Mouse (Mus musculus): ENCODE data around the gene Nphp4. TPM values are rescaled to one million over a fixed set of nuclear protein-coding genes. Genes with fewer than 3 reads are reported as not detected.
A peak's percentile ranks its signal among the peaks of the same experiment; 100 is the strongest.
"Not testable (repeated sequence)": the region's sequence is repeated elsewhere in the genome, so short reads cannot be mapped to it uniquely, and the experiment has no call there.

Nphp4 gene
- polyA plus RNA-seq, 1 experiment from 2014 or later = 3.5 TPM

DNA sequence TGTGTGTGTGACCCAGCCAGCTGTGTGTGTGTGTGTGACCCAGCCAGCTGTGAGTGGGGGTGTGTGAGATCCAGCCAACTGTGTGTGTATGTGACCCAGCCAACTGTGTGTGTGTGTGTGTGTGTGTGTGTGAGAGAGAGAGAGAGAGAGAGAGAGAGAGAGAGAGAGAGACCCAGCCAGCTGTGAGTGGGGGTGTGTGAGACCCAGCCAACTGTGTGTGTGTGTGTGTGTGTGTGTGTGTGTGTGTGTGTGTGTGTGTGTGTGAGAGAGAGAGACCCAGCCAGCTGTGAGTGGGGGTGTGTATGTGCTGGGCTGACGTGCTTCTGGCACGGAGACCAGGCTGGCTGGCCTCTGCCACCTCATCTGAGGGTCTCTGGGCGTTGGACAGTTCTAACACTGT, 79.3 kb downstream of the Nphp4 start:
- DNase-seq (ENCODE audit: low spot score); H3K9me3 ChIP-seq (ENCODE audit: control insufficient read depth, low read length); H3K4me3 ChIP-seq (ENCODE audit: low read depth, low read length); H3K27ac ChIP-seq (ENCODE audit: low read depth, low read length); H3K27me3 ChIP-seq (ENCODE audit: control insufficient read depth, insufficient read depth, low read length); ATAC-seq (ENCODE audit: low FRiP score); H3K4me2 ChIP-seq (replicated peaks; ENCODE audit: low read depth, low read length); H3K9ac ChIP-seq (ENCODE audit: low read depth, low read length); H3K36me3 ChIP-seq (ENCODE audit: control insufficient read depth, insufficient read depth, low read length): not testable (repeated sequence)
- 73% methylated on average over 3 of the region's 3 CpGs for WGBS
- peaks cover 14% of the 10 kb centered on the region for H3K4me1 ChIP-seq (replicated peaks; ENCODE audit: control insufficient read depth, insufficient read depth, low read length)

DNA sequence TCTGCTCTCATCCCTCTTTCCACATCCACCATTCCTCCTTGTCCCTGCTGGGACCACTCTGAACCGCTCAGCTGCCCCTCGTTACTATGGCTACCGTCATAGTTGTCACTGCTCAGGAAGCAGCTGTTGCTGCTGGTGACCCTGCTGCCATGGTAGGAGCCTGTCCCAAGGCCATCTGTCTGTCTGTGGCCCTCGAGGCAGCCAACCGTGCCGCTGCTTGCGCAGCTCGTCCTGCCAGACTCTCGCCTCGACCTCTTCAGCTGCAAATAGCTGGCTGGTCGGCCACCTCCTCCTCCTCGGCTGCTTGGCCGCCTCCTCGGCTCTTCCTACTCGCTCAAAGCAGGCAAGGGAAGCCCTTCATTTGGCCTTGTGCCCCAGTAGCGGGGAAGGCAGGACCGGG, 81.7 kb downstream of the Nphp4 start:
- WGBS = 19% methylated on average over 17 of the region's 17 CpGs
- DNase-seq (ENCODE audit: low spot score) = peak; percentile 74
- Histone ChIP-seq H3K36me3 (ENCODE audit: control insufficient read depth, insufficient read depth, low read length) (no peaks in the 10 kb centered on the region), H3K9me3 (ENCODE audit: control insufficient read depth, low read length) (no peaks in the 10 kb centered on the region), H3K4me3 (ENCODE audit: low read depth, low read length) (no peak overlapping the region), H3K4me2 (replicated peaks; ENCODE audit: low read depth, low read length) (no peak overlapping the region), H3K9ac (ENCODE audit: low read depth, low read length) (no peak overlapping the region), H3K27ac (ENCODE audit: low read depth, low read length) (peak overlapping the region; percentile 51), H3K27me3 (ENCODE audit: control insufficient read depth, insufficient read depth, low read length) (no peaks in the 10 kb centered on the region), H3K4me1 (replicated peaks; ENCODE audit: control insufficient read depth, insufficient read depth, low read length) (peaks cover 14% of the 10 kb centered on the region)
- peak; percentile 85 for ATAC-seq (ENCODE audit: low FRiP score)

DNA sequence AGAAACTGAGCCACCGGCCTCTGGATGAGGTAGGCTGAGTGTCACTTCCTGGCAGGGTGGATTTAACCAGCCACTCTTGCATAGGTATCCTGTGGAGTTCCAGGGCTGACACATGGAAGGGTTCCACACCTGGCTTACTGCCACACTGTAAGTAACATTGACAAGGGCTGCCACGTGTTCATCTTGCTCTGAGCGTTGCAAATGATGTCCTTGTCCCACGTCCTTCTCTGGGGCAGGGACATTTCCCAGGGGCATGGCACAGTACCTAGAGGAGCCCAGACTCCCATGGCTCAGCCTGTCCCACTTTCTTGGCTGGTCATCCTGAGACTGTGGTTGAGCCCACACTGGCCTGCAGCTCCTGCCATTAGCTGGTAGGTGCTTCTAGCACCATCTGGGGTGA, 91.5 kb downstream of the Nphp4 start:
- H3K27me3 ChIP-seq (ENCODE audit: control insufficient read depth, insufficient read depth, low read length) = no peaks in the 10 kb centered on the region
- peaks cover 4% of the 10 kb centered on the region; the same call in 1 of the 2 replicates for H3K4me1 ChIP-seq (replicated peaks; ENCODE audit: control insufficient read depth, insufficient read depth, low read length)
- no peak overlapping the region for H3K4me2 ChIP-seq (replicated peaks; ENCODE audit: low read depth, low read length)
- no peak overlapping the region for H3K4me3 ChIP-seq (ENCODE audit: low read depth, low read length)
- no peak overlapping the region for H3K9ac ChIP-seq (ENCODE audit: low read depth, low read length)
- no peaks in the 10 kb centered on the region for H3K9me3 ChIP-seq (ENCODE audit: control insufficient read depth, low read length)
- DNase-seq (ENCODE audit: low spot score) (no peak), ATAC-seq (ENCODE audit: low FRiP score) (no peak)
- no peak overlapping the region for H3K27ac ChIP-seq (ENCODE audit: low read depth, low read length)
- WGBS = 80% methylated on average over 4 of the region's 4 CpGs
- H3K36me3 ChIP-seq (ENCODE audit: control insufficient read depth, insufficient read depth, low read length) = no peaks in the 10 kb centered on the region

- Histone ChIP-seq H3K36me3 (ENCODE audit: control insufficient read depth, insufficient read depth, low read length) (no peaks in the 10 kb centered on the region), H3K27me3 (ENCODE audit: control insufficient read depth, insufficient read depth, low read length) (no peaks in the 10 kb centered on the region), H3K4me3 (ENCODE audit: low read depth, low read length) (no peak overlapping the region), H3K9me3 (ENCODE audit: control insufficient read depth, low read length) (no peaks in the 10 kb centered on the region), H3K9ac (ENCODE audit: low read depth, low read length) (no peak overlapping the region), H3K4me1 (replicated peaks; ENCODE audit: control insufficient read depth, insufficient read depth, low read length) (peaks cover 4% of the 10 kb centered on the region; the same call in 1 of the 2 replicates), H3K27ac (ENCODE audit: low read depth, low read length) (no peak overlapping the region), H3K4me2 (replicated peaks; ENCODE audit: low read depth, low read length) (no peak overlapping the region)
- DNase-seq (ENCODE audit: low spot score) (no peak), ATAC-seq (ENCODE audit: low FRiP score) (no peak)
- 64% methylated on average over 23 of the region's 23 CpGs for WGBS
Measured at GRCm38 (mm10) chr4:152568662-152569395, 92.3 kb downstream of the Nphp4 start.

GRCm38 (mm10) chr4:152574266-152574665, 97.8 kb downstream of the Nphp4 start:
- Histone ChIP-seq H3K9ac (ENCODE audit: low read depth, low read length) (no peak overlapping the region), H3K27ac (ENCODE audit: low read depth, low read length) (no peak overlapping the region), H3K4me2 (replicated peaks; ENCODE audit: low read depth, low read length) (no peak overlapping the region), H3K9me3 (ENCODE audit: control insufficient read depth, low read length) (no peaks in the 10 kb centered on the region), H3K27me3 (ENCODE audit: control insufficient read depth, insufficient read depth, low read length) (no peaks in the 10 kb centered on the region), H3K36me3 (ENCODE audit: control insufficient read depth, insufficient read depth, low read length) (no peaks in the 10 kb centered on the region), H3K4me1 (replicated peaks; ENCODE audit: control insufficient read depth, insufficient read depth, low read length) (no peaks in the 10 kb centered on the region), H3K4me3 (ENCODE audit: low read depth, low read length) (no peak overlapping the region)
- DNase-seq (ENCODE audit: low spot score) = no peak
- 58% methylated on average over 12 of the region's 12 CpGs for WGBS
- no peak for ATAC-seq (ENCODE audit: low FRiP score)

DNA sequence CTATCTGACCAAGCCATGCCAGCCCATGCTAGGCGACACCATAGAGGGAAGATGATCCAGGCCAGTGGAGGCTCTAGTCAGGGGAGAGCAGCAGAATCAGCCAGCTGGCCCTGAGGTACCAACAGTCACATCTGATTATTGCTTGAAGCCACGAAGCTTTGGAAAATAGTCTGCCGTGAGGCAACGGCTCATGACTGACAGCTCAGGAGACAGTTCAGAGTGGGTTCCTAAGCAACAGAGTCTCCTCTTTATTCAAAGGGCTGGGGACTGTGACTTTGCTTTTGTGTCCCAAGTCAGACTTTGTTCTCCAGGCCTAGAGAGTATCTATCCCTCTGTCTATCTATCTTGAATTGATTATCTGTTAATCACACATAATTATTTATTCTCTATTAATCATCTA, 100.3 kb downstream of the Nphp4 start:
- Histone ChIP-seq H3K36me3 (ENCODE audit: control insufficient read depth, insufficient read depth, low read length) (no peaks in the 10 kb centered on the region), H3K9me3 (ENCODE audit: control insufficient read depth, low read length) (no peaks in the 10 kb centered on the region), H3K4me1 (replicated peaks; ENCODE audit: control insufficient read depth, insufficient read depth, low read length) (no peaks in the 10 kb centered on the region), H3K27me3 (ENCODE audit: control insufficient read depth, insufficient read depth, low read length) (no peaks in the 10 kb centered on the region), H3K4me2 (replicated peaks; ENCODE audit: low read depth, low read length) (no peak overlapping the region), H3K4me3 (ENCODE audit: low read depth, low read length) (no peak overlapping the region), H3K9ac (ENCODE audit: low read depth, low read length) (no peak overlapping the region), H3K27ac (ENCODE audit: low read depth, low read length) (no peak overlapping the region)
- DNase-seq (ENCODE audit: low spot score) = no peak
- 62% methylated on average over 4 of the region's 4 CpGs for WGBS
- ATAC-seq (ENCODE audit: low FRiP score) = no peak

- Histone ChIP-seq H3K4me3 (ENCODE audit: low read depth, low read length) (no peak overlapping the region), H3K27ac (ENCODE audit: low read depth, low read length) (no peak overlapping the region), H3K9ac (ENCODE audit: low read depth, low read length) (no peak overlapping the region), H3K36me3 (ENCODE audit: control insufficient read depth, insufficient read depth, low read length) (no peaks in the 10 kb centered on the region), H3K27me3 (ENCODE audit: control insufficient read depth, insufficient read depth, low read length) (no peaks in the 10 kb centered on the region), H3K4me2 (replicated peaks; ENCODE audit: low read depth, low read length) (no peak overlapping the region), H3K4me1 (replicated peaks; ENCODE audit: control insufficient read depth, insufficient read depth, low read length) (no peaks in the 10 kb centered on the region), H3K9me3 (ENCODE audit: control insufficient read depth, low read length) (no peaks in the 10 kb centered on the region)
- no peak for ATAC-seq (ENCODE audit: low FRiP score)
- 81% methylated on average over 4 of the region's 4 CpGs for WGBS
- DNase-seq (ENCODE audit: low spot score) = no peak
Measured at GRCm38 (mm10) chr4:152579956-152580355, 103.5 kb downstream of the Nphp4 start.

DNA sequence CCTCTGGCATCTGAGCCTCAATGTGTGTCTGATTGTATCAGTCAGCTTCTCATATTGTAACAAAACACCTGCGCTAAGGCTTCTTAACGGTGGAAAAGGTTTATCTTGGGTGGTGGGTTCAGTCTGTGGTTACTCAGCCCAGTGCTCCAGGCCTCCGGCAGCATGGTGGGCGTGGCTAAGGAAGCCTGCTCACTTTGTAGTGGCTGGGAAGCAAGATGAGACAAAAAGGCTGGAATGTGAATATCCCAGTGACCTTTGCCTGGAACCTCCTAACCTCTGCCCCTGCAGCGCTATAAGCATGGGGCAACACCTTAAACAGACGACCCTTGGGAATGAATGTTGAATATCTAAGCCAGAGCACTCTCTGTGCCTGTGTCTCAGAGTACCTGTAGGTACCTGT, 105.7 kb downstream of the Nphp4 start:
- 41% methylated on average over 6 of the region's 6 CpGs for WGBS

GRCm38 (mm10) chr4:152583616-152584015, 107.1 kb downstream of the Nphp4 start:
- no peak overlapping the region for H3K27ac ChIP-seq (ENCODE audit: low read depth, low read length)
- no peak overlapping the region for H3K4me2 ChIP-seq (replicated peaks; ENCODE audit: low read depth, low read length)
- no peak overlapping the region for H3K9ac ChIP-seq (ENCODE audit: low read depth, low read length)
- no peaks in the 10 kb centered on the region for H3K27me3 ChIP-seq (ENCODE audit: control insufficient read depth, insufficient read depth, low read length)
- H3K36me3 ChIP-seq (ENCODE audit: control insufficient read depth, insufficient read depth, low read length) = no peaks in the 10 kb centered on the region
- no peak overlapping the region for H3K4me3 ChIP-seq (ENCODE audit: low read depth, low read length)
- no peaks in the 10 kb centered on the region for H3K9me3 ChIP-seq (ENCODE audit: control insufficient read depth, low read length)
- WGBS = 66% methylated on average over 6 of the region's 6 CpGs
- DNase-seq (ENCODE audit: low spot score) (no peak), ATAC-seq (ENCODE audit: low FRiP score) (no peak)
- no peaks in the 10 kb centered on the region for H3K4me1 ChIP-seq (replicated peaks; ENCODE audit: control insufficient read depth, insufficient read depth, low read length)

More for the DNA sequence above, 105.7 kb downstream of the Nphp4 start:
- ATAC-seq (ENCODE audit: low FRiP score) = no peak
- no peak overlapping the region for H3K9ac ChIP-seq (ENCODE audit: low read depth, low read length)
- no peaks in the 10 kb centered on the region for H3K9me3 ChIP-seq (ENCODE audit: control insufficient read depth, low read length)
- H3K36me3 ChIP-seq (ENCODE audit: control insufficient read depth, insufficient read depth, low read length) = no peaks in the 10 kb centered on the region
- no peak overlapping the region for H3K4me2 ChIP-seq (replicated peaks; ENCODE audit: low read depth, low read length)
- no peak for DNase-seq (ENCODE audit: low spot score)
- no peaks in the 10 kb centered on the region for H3K27me3 ChIP-seq (ENCODE audit: control insufficient read depth, insufficient read depth, low read length)
- no peak overlapping the region for H3K27ac ChIP-seq (ENCODE audit: low read depth, low read length)
- no peak overlapping the region for H3K4me3 ChIP-seq (ENCODE audit: low read depth, low read length)
- H3K4me1 ChIP-seq (replicated peaks; ENCODE audit: control insufficient read depth, insufficient read depth, low read length) = no peaks in the 10 kb centered on the region

All from hindbrain, embryonic 11.5 days (tissue).